Mouse (Mus musculus): ENCODE measurements at regions not wholly inside any gene's neighbourhood (a gene's known extent, or its start where the extent isn't known, plus 50 kb on each side); places are given as distances from the start of the nearest gene placed in this dataset.
A peak's percentile ranks its signal among the peaks of the same experiment; 100 is the strongest.

GRCm38 (mm10) chr13:38878718-38879669, 81.7 kb downstream of the Slc35b3 start:
- intact Hi-C loops (cut with DNase I), result no loop called here
- DNase-seq, result peak in 1 of 2 experiments; percentile 4

DNA sequence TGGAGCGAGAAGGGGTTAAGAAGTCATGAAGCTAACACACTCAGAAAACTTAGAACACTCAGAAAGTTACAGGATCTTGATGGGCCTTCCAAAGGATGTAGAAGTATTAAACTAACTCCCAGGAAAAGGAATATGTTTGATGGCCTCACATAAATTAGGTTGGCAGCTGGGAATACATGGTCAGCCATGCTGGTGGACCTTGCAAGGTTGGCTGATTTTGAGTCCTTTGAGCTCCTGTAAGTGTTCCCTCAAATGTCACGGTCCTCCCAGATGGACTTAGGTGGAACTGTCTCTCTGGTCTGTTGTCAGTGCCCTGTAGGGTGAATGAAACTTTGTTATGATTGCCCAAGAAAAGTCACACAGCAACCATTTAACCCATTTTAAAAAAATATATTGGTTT, 84.8 kb downstream of the Slc35b3 start:
- DNase-seq, result no peak
- intact Hi-C loops (cut with DNase I), result no loop called here

DNA sequence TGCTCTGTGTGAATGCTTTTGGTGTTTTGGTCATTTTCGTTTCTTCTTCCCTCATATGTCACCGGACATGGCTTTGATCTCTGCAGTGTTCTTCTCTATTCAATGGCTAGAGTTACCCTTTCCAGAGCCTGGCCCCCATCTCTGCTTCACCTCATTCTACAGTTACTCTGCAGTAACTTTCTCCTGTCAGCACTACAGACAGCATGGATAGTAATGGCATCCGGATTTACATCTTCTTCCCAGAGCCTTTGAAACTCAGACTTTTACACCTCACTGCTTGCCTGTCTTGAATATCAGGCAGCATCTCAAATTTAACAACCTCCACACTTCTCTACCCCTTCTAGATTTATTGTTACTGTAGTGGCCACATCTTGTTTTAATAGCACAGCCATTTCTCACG, 96.7 kb downstream of the Slc35b3 start:
- intact Hi-C loops (cut with DNase I), result no loop called here
- no peak for DNase-seq

DNA sequence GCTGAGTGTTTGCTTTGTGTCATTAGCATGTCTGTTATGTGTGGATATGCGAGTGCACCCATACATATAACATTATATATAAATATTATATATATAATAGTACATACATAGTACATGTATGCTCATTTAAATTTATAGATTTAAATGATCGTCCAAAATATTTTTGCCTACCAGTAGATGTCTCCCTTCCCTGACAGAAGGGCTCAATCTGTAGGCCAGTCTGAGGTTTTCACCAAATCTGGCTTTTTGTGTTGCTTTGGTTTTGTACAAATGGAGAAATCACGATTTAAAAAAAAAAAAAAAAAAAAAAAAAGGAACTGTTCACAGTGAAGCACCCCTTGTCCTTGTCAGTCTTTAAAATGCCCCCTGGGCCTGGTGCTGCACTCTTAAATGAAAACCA, 104.9 kb downstream of the Slc35b3 start:
- no peak for DNase-seq
- intact Hi-C loops (cut with DNase I), result loop anchor here (2.0 kb wide), 1 partner anchor 157 kb away; no protein-coding TSS in a partner anchor

DNA sequence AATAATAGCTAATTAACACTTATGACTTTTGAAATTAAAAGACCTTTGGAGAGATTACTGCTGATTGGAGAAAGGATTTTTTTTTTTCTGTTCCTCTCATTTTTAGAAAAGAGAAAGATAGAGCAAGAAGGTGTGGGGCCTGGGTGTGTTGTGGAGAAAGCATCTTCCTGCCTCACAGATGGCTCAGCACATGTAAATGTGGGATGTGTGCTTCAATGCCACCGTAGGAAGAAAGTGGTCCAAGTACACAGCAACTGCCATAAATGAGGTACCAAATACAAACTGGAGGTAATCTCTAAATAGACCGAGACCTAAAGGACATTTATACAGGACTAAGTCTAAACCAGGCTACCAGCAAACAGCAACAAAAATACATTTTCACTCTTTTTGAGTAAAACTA, 105.7 kb downstream of the Slc35b3 start:
- intact Hi-C loops (cut with DNase I), result loop anchor here (2.0 kb wide), 1 partner anchor 158 kb away; no protein-coding TSS in a partner anchor
- DNase-seq, result no peak

GRCm38 (mm10) chr13:38852868-38853267, 107.8 kb downstream of the Slc35b3 start:
- DNase-seq, result no peak
- intact Hi-C loops (cut with DNase I), result no loop called here

DNA sequence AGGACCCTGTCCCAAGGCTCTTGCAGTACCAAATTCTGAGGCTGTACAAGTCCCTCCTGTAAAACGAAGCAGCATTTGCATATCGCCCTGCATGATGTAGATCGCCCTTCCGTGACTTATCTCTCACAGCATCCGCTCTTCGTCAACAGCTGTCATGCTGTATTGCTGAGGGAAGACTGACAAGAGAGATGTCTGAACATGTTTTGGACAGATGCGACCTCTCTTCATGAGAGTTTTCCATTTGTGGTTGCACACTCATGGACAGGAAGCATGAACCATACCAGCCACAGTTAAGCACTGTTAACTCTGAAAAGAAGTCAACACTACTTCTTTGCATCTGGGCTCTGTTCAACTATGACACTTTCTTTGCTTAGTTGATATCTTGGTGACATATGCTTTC, 108.9 kb downstream of the Slc35b3 start:
- intact Hi-C loops (cut with DNase I), result no loop called here
- no peak for DNase-seq

GRCm38 (mm10) chr13:38838231-38838630, 122.4 kb downstream of the Slc35b3 start:
- intact Hi-C loops (cut with DNase I), result no loop called here

DNA sequence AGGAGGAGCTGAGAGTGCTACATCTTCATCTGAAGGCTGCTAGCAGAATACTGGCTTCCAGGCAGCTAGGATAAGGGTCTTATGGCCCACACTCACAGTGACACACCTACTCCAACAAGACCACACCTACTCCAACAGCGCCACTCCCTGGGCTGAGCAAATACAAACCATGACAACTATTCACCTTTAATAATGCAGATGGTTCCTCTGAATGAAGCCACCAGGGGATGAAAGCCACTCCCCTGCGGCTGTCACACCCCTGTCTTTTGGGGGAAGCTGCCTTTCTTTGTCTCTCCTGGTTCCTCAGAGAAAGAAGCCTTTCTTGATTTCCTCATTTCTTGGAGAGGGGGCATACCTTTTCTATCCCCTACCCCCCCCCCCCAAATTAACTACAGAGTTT, 135.0 kb downstream of the Slc35b3 start:
- intact Hi-C loops (cut with DNase I), result no loop called here
- no peak for DNase-seq

More at GRCm38 (mm10) chr13:38838231-38838630, 122.4 kb downstream of the Slc35b3 start:
- no peak for DNase-seq

- DNase-seq, result no peak
- intact Hi-C loops (cut with DNase I), result no loop called here
Measured at GRCm38 (mm10) chr13:38819526-38819925, 141.1 kb downstream of the Slc35b3 start.

GRCm38 (mm10) chr13:38818781-38819180, 141.9 kb downstream of the Slc35b3 start:
- intact Hi-C loops (cut with DNase I), result no loop called here
- no peak for DNase-seq

GRCm38 (mm10) chr13:38816296-38816695, 144.4 kb downstream of the Slc35b3 start:
- no peak for DNase-seq
- intact Hi-C loops (cut with DNase I), result no loop called here

- no peak for DNase-seq
- intact Hi-C loops (cut with DNase I), result no loop called here
Measured at GRCm38 (mm10) chr13:38815002-38815707, 145.5 kb downstream of the Slc35b3 start.

GRCm38 (mm10) chr13:38798514-38798913, 139.7 kb upstream of the Eef1e1 start:
- DNase-seq, result no peak
- intact Hi-C loops (cut with DNase I), result no loop called here

- intact Hi-C loops (cut with DNase I), result no loop called here
- no peak for DNase-seq
Measured at GRCm38 (mm10) chr13:38793456-38793855, 134.6 kb upstream of the Eef1e1 start.

- intact Hi-C loops (cut with DNase I), result no loop called here
Measured at GRCm38 (mm10) chr13:38780630-38781010, 121.8 kb upstream of the Eef1e1 start.

GRCm38 (mm10) chr13:38779984-38780629, 121.2 kb upstream of the Eef1e1 start:
- intact Hi-C loops (cut with DNase I), result no loop called here
- no peak for DNase-seq

More at GRCm38 (mm10) chr13:38780630-38781010, 121.8 kb upstream of the Eef1e1 start:
- DNase-seq, result no peak

DNA sequence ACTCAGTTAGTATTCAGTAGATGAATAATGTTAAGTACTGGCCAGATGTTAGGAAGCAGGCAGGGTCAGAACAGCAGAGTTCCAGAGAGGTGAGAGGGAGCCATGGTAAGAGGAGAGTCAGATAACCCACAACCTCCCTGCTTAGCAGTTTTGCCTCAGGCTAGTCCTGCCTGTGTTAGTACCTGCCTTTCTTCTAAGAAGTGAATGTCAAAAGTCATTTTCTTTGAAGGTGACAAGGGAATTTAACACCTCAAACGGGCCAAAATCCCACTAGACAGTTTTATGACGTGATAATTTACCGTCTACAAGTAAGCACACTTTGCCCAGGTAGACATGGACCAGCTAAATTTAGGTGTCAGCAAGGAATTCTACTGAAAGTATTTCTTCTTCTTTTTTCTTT, 117.7 kb upstream of the Eef1e1 start:
- intact Hi-C loops (cut with DNase I), result no loop called here
- no peak for DNase-seq

GRCm38 (mm10) chr13:38772996-38773395, 114.1 kb upstream of the Eef1e1 start:
- no peak for DNase-seq
- intact Hi-C loops (cut with DNase I), result no loop called here

GRCm38 (mm10) chr13:38766133-38766532, 107.3 kb upstream of the Eef1e1 start:
- intact Hi-C loops (cut with DNase I), result loop anchor here (1.0 kb wide), 1 partner anchor 76 kb away; no protein-coding TSS in a partner anchor
- DNase-seq, result peak; percentile 17 to 38

GRCm38 (mm10) chr13:38760261-38760660, 101.4 kb upstream of the Eef1e1 start:
- no peak for DNase-seq
- intact Hi-C loops (cut with DNase I), result no loop called here

Measured in heart, postnatal 10 days (tissue).